Mouse (Mus musculus) megakaryocyte, embryonic 14.5 days (primary cell): Measurements from ENCODE around the gene Tac2.

Experiments used
- FLI1 ChIP-seq: IDR thresholded peaks from 2 replicates; pipeline ENCODE4 v1.6.1; 2012; ENCODE audit warnings: low read length, inconsistent platforms, mixed read lengths
- GATA1 ChIP-seq: IDR thresholded peaks from 3 replicates; pipeline ENCODE4 v1.6.1; 2012; ENCODE audit warnings: mixed read lengths, low read length, inconsistent platforms, borderline replicate concordance

DNA sequence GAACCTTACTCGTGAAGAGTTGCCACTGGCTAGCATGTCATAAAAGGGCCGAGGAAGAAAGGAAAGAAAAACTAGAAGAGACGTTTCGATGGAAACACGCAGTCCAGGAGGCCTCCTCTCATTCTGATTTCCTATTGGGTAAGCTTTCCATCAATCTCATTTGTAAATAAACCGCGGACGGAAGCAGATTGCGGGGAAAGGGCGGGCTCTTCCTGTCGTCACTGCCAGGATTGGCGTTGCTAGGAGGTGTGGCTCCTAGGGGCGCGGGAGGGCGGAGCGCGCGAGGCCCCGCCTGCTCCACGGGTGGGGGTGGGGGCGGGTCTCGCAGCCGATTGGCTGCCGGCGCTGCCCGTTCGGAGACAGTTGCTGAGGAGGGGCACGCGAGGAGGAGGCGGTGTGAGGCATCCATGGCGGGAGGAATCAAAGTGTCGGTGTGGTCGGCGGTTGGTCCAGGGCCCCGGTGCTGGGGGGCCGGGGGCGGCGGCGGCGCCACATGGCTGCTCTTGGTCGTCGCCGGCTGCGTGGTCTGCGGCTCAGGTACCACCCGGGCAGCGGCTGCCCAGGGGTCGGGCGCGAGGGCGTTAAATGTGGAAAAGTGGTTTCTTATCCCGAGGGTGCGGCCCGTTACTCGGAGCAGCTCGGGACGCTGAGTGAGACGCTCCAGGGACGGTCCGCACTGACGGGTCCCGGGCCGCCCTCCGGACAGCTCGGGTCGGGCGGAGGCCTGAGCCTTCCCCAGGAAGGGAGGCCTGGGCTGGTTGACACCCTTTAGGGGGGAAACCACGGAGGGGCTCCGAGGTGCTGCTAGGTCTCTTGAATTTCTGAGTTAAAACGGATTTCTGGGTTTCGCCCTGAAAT, 47.4 kb upstream of the Tac2 start:
- peak; percentile 7; the same call in 1 of the 3 replicates for TF ChIP-seq GATA1
- TF ChIP-seq FLI1: peak; percentile 65; the same call in 1 of the 2 replicates
